Mouse (Mus musculus): ENCODE results near the gene Atg7. TPM values are rescaled to one million over a fixed set of nuclear protein-coding genes. Genes with fewer than 3 reads are reported as not detected.

Gene Atg7
- polyA plus RNA-seq, 3 experiments from 2014 or later = 29.7 to 39.8 (median 30.4) TPM

DNA sequence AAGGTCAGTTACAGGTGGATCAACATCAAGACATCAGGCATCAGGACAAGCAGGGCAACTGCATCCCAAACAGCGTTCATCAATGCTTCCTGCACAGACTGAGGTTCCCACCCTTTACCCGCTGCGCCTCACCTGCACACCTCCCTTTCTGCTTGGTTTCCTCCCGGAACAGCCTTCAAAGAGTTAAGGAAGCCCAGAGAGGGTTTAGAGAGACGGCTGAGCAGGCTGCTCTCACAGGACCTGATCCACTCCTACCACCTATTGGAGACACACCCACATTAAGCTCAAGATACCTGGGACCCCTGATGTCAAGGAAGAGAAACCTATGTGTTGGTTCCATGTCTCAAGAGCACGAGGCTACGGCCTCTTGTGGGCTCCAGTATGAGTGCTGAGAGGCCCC, 266.9 kb downstream of the Atg7 start:
- ATAC-seq = peak; percentile 22

Other genes with a start within 250 kb of the Atg7 start
- under 1 TPM in 1 of 3 experiments, not detected in 2; 0.13 TPM for gene Hrh1, start 245.2 kb upstream of the Atg7 start, polyA plus RNA-seq (2017; shearing (Covaris generic))